Mouse (Mus musculus): ENCODE measurements around the gene Ubiad1. TPM values are rescaled to one million over a fixed set of nuclear protein-coding genes. Genes with fewer than 3 reads are reported as not detected.
A peak's percentile ranks its signal among the peaks of the same experiment; 100 is the strongest.

Ubiad1 gene
- 22.6 TPM for polyA plus RNA-seq (2012; fragmentation: generic; extraction: Trizol)

DNA sequence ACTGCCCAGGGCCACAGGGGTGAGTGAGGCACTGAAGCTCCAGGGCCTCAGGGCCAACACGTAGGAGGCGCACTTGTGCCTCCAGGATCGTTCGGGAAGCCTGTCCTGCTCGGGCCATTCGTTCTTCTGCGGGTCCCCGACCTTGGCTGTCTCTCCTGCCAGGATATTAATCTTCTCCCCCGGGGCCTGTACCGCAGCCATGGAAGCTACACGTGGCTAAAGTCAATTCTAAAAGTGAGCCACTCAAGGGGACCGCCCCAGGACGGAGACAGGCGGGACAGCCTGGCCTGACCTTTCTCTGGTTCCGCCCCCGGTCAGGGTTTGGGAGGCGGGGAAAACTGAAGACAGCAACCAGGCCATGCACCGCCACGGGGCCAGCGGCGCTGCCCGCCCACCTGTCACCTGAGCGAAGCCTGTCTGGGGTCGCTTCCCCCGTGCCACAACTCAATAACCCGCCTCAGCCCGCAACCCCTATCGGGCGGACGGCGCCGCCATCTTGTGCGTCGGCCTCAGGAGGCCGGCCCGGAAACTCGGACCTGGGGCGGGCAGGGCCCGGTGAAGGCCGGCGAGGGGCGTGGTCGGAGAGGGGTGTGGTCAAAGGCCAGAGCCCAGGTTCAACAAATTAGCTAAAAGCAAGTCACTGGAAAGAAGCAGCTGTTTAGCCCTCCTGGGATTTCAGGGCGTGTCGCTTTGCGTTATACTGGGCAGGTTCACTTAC, at the start of gene Ubiad1:
Gene Ubiad1 (minus strand): TSS at position 522 of the 718 bp plus-strand sequence.
- Histone ChIP-seq H3K36me3 (ENCODE audit: control insufficient read depth, insufficient read depth) (peaks cover 3% of the 10 kb centered on the region), H3K79me2 (ENCODE audit: control insufficient read depth, insufficient read depth) (peaks cover 29% of the 10 kb centered on the region), H3K4me2 (ENCODE audit: low read depth) (peak within 1 kb of the TSS; percentile 99), H3K4me3 (peak within 1 kb of the TSS; percentile 72), H3K27me3 (ENCODE audit: control insufficient read depth, insufficient read depth, insufficient read length) (no peaks in the 10 kb centered on the region), H3ac (ENCODE audit: control insufficient read depth, insufficient read length) (peak within 1 kb of the TSS; percentile 56)
- TF ChIP-seq POLR2A (IDR thresholded peaks at IDR 0.05; ENCODE audit: insufficient read length, low read depth) (peak; percentile 80), POLR2AphosphoS2 (IDR thresholded peaks at IDR 0.05; ENCODE audit: insufficient read length, low read depth) (peak; percentile 84), TCF12 (IDR thresholded peaks at IDR 0.05; ENCODE audit: insufficient read depth, poor library complexity, severe bottlenecking) (no peak), SRF (IDR thresholded peaks at IDR 0.05; ENCODE audit: control insufficient read depth, insufficient read length, low read depth) (no peak), MYOG (IDR thresholded peaks at IDR 0.05; ENCODE audit: control insufficient read depth in 1 of 3, insufficient read depth in 1 of 3, insufficient read length in 2 of 3, low read depth in 2 of 3) (peak in 1 of 3 experiments; percentile 26), MAX (IDR thresholded peaks at IDR 0.05; ENCODE audit: low read depth) (no peak), MYOD1 (IDR thresholded peaks at IDR 0.05; ENCODE audit: control insufficient read depth in 1 of 3, insufficient read length in 2 of 3, low read depth in 2 of 3) (peak in 1 of 3 experiments; percentile 43), E2F4 (IDR thresholded peaks at IDR 0.05; ENCODE audit: insufficient read depth) (no peak)

- Histone ChIP-seq H3K79me2 (ENCODE audit: control insufficient read depth, insufficient read depth) (no peaks in the 10 kb centered on the region), H3ac (ENCODE audit: control insufficient read depth, insufficient read length) (no peak overlapping the region), H3K27me3 (ENCODE audit: control insufficient read depth, insufficient read depth, insufficient read length) (no peaks in the 10 kb centered on the region), H3K4me3 (no peak overlapping the region), H3K36me3 (ENCODE audit: control insufficient read depth, insufficient read depth) (no peaks in the 10 kb centered on the region), H3K4me2 (ENCODE audit: low read depth) (no peak overlapping the region)
- TF ChIP-seq MYOG (IDR thresholded peaks at IDR 0.05; ENCODE audit: control insufficient read depth in 1 of 3, insufficient read depth in 1 of 3, insufficient read length in 2 of 3, low read depth in 2 of 3) = no peak
- TF ChIP-seq TCF3 (IDR thresholded peaks at IDR 0.05; ENCODE audit: insufficient read length, low read depth) = no peak
Measured at GRCm38 (mm10) chr4:148491448-148491847, 46.9 kb upstream of the Ubiad1 start.

DNA sequence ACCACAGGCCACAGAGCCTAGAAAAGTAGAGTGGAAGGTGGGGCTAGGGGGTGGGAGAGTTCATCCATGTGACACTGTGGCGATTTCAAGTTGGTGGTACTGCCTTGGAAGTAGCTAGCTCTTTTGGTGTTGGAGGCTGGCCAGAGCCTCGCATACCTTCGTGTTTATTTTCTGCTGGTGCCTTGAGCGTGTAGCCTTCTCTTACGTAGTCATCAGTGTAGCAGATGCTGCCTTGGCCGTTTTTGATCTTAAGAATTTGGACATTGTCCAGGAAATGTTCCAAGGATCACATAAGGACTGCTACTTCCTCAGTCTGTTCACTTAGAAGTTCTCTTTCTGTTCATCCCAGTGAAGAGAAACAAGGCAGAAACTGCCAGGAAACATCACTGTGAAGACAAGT, 45.9 kb upstream of the Ubiad1 start:
- TF ChIP-seq TCF12 (IDR thresholded peaks at IDR 0.05; ENCODE audit: insufficient read depth, poor library complexity, severe bottlenecking) = no peak

DNA sequence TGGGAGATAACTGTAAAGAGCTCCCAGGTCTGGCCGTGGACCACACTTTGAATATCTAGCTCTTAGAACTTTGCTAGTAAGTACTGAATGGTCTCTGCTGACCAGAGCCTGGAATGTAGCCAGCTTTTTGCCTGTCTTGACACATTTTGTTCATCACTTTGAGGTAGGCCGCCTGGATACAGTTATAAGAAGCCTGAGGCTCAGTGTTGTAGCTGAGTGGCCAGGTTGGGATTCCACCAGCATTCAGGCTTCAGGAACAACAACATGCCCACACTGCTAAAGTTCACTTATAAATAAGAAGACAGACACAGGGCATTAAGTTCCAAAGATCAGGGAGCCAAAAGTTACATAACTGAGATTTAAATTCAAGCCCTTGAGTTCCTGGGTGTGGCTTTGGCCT, 43.3 kb upstream of the Ubiad1 start:
- TF ChIP-seq POLR2AphosphoS2 (IDR thresholded peaks at IDR 0.05; ENCODE audit: insufficient read length, low read depth) (no peak), MYOD1 (IDR thresholded peaks at IDR 0.05; ENCODE audit: control insufficient read depth in 1 of 3, insufficient read length in 2 of 3, low read depth in 2 of 3) (no peak), CEBPB (IDR thresholded peaks at IDR 0.05; ENCODE audit: insufficient read depth, poor library complexity, severe bottlenecking) (no peak), MYOG (IDR thresholded peaks at IDR 0.05; ENCODE audit: control insufficient read depth in 1 of 3, insufficient read depth in 1 of 3, insufficient read length in 2 of 3, low read depth in 2 of 3) (no peak), REST (IDR thresholded peaks at IDR 0.05; ENCODE audit: insufficient read depth, insufficient read length) (no peak), MAX (IDR thresholded peaks at IDR 0.05; ENCODE audit: low read depth) (no peak), POLR2A (IDR thresholded peaks at IDR 0.05; ENCODE audit: insufficient read length, low read depth) (no peak), SRF (IDR thresholded peaks at IDR 0.05; ENCODE audit: control insufficient read depth, insufficient read length, low read depth) (no peak), USF1 (IDR thresholded peaks at IDR 0.05; ENCODE audit: low read depth) (no peak), TCF3 (IDR thresholded peaks at IDR 0.05; ENCODE audit: insufficient read length, low read depth) (no peak), TCF12 (IDR thresholded peaks at IDR 0.05; ENCODE audit: insufficient read depth, poor library complexity, severe bottlenecking) (no peak), E2F4 (IDR thresholded peaks at IDR 0.05; ENCODE audit: insufficient read depth) (no peak)
- no peaks in the 10 kb centered on the region for H3K27me3 ChIP-seq (ENCODE audit: control insufficient read depth, insufficient read depth, insufficient read length)

More for the DNA sequence above, 45.9 kb upstream of the Ubiad1 start:
- Histone ChIP-seq H3K79me2 (ENCODE audit: control insufficient read depth, insufficient read depth) (no peaks in the 10 kb centered on the region), H3ac (ENCODE audit: control insufficient read depth, insufficient read length) (no peak overlapping the region), H3K4me2 (ENCODE audit: low read depth) (no peak overlapping the region), H3K27me3 (ENCODE audit: control insufficient read depth, insufficient read depth, insufficient read length) (no peaks in the 10 kb centered on the region), H3K4me3 (no peak overlapping the region), H3K36me3 (ENCODE audit: control insufficient read depth, insufficient read depth) (peaks cover 5% of the 10 kb centered on the region)

GRCm38 (mm10) chr4:148484511-148484910, 39.9 kb upstream of the Ubiad1 start:
- Histone ChIP-seq H3K4me2 (ENCODE audit: low read depth) (no peak overlapping the region), H3K36me3 (ENCODE audit: control insufficient read depth, insufficient read depth) (peaks cover 34% of the 10 kb centered on the region), H3K4me3 (no peak overlapping the region), H3K79me2 (ENCODE audit: control insufficient read depth, insufficient read depth) (no peaks in the 10 kb centered on the region), H3K27me3 (ENCODE audit: control insufficient read depth, insufficient read depth, insufficient read length) (no peaks in the 10 kb centered on the region), H3ac (ENCODE audit: control insufficient read depth, insufficient read length) (no peak overlapping the region)
- no peak for TF ChIP-seq TCF12 (IDR thresholded peaks at IDR 0.05; ENCODE audit: insufficient read depth, poor library complexity, severe bottlenecking)
- no peak for TF ChIP-seq POLR2A (IDR thresholded peaks at IDR 0.05; ENCODE audit: insufficient read length, low read depth)
- no peak for TF ChIP-seq POLR2AphosphoS2 (IDR thresholded peaks at IDR 0.05; ENCODE audit: insufficient read length, low read depth)
- TF ChIP-seq MAX (IDR thresholded peaks at IDR 0.05; ENCODE audit: low read depth) = no peak
- no peak for TF ChIP-seq USF1 (IDR thresholded peaks at IDR 0.05; ENCODE audit: low read depth)
- TF ChIP-seq E2F4 (IDR thresholded peaks at IDR 0.05; ENCODE audit: insufficient read depth) = no peak
- no peak for TF ChIP-seq REST (IDR thresholded peaks at IDR 0.05; ENCODE audit: insufficient read depth, insufficient read length)
- no peak for TF ChIP-seq SRF (IDR thresholded peaks at IDR 0.05; ENCODE audit: control insufficient read depth, insufficient read length, low read depth)
- no peak for TF ChIP-seq MYOD1 (IDR thresholded peaks at IDR 0.05; ENCODE audit: control insufficient read depth in 1 of 3, insufficient read length in 2 of 3, low read depth in 2 of 3)
- TF ChIP-seq MYOG (IDR thresholded peaks at IDR 0.05; ENCODE audit: control insufficient read depth in 1 of 3, insufficient read depth in 1 of 3, insufficient read length in 2 of 3, low read depth in 2 of 3) = no peak
- no peak for TF ChIP-seq CEBPB (IDR thresholded peaks at IDR 0.05; ENCODE audit: insufficient read depth, poor library complexity, severe bottlenecking)
- no peak for TF ChIP-seq TCF3 (IDR thresholded peaks at IDR 0.05; ENCODE audit: insufficient read length, low read depth)

More for the DNA sequence above, 43.3 kb upstream of the Ubiad1 start:
- Histone ChIP-seq H3ac (ENCODE audit: control insufficient read depth, insufficient read length) (no peak overlapping the region), H3K4me3 (no peak overlapping the region), H3K79me2 (ENCODE audit: control insufficient read depth, insufficient read depth) (no peaks in the 10 kb centered on the region), H3K4me2 (ENCODE audit: low read depth) (no peak overlapping the region), H3K36me3 (ENCODE audit: control insufficient read depth, insufficient read depth) (peaks cover 18% of the 10 kb centered on the region)
